In the genomic region with DNA sequence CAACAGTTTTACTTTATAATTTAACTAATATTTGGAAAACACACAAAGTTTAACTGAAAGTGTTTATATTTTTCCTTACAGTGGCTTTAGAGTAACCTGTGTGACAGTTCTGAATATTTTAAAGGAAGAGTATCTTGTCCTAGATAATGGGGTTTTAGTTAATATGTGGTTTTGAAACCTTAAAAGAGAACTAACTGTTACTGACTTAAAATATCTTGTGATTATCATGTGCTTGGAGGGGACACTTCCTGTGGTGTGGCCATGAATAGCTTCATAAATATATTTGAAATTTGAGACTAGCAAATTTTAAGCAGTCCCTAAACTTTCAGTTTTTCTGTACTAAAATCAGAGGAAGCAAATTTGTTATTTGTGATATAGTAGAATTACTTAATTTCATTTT, we compare ENCODE assay signal across 20 mouse cellular contexts.
"Had no signal": no experiment of that assay in that cellular context is flagged by ENCODE, and none has a peak within 500 bp of the region (broad histone marks: within the 10 kb centered on the region; RNA-seq: fewer than 3 reads in every experiment).

No protein-coding gene starts in this region.

- H3K27me3 ChIP-seq: kidney, embryonic 15.5 days; lung, embryonic 15.5 days; midbrain, embryonic 12.5 days; stomach, embryonic 15.5 days had no signal

- H3K27ac ChIP-seq: kidney, embryonic 15.5 days; left cerebral cortex, adult 2 months; liver, embryonic 14.5 days; lung, embryonic 15.5 days; midbrain, embryonic 12.5 days; stomach, embryonic 15.5 days had no signal

- H3K4me1 ChIP-seq: kidney, embryonic 15.5 days; lung, embryonic 15.5 days; midbrain, embryonic 12.5 days; stomach, embryonic 15.5 days had no signal

- H3K9me3 ChIP-seq: kidney, embryonic 15.5 days; lung, embryonic 15.5 days; midbrain, embryonic 12.5 days; stomach, embryonic 15.5 days had no signal

- H3K4me2 ChIP-seq: kidney, embryonic 15.5 days; liver, embryonic 11.5 days; lung, embryonic 15.5 days; midbrain, embryonic 12.5 days; stomach, embryonic 15.5 days had no signal

- H3K9ac ChIP-seq: kidney, embryonic 15.5 days; liver, embryonic 14.5 days; lung, embryonic 15.5 days; midbrain, embryonic 12.5 days; stomach, embryonic 15.5 days had no signal

- H3K4me3 ChIP-seq: kidney, embryonic 15.5 days; left cerebral cortex, adult 2 months; lung, embryonic 15.5 days; midbrain, embryonic 12.5 days; stomach, embryonic 15.5 days had no signal

- DNase-seq: kidney, adult 11 months; kidney, adult 8-10 months; kidney, postnatal 10 days; kidney, postnatal 36 days; layer of hippocampus, postnatal 36 days; lung, adult 18-20 months; lung, postnatal 10 days; lung, postnatal 36 days; right cerebral cortex, adult 18-20 months; right cerebral cortex, postnatal 14 days; right cerebral cortex, postnatal 4 days; thymus, adult 18-20 months; thymus, postnatal 36 days had no signal
